Mouse (Mus musculus): ENCODE results near the gene Trpm8. TPM values are rescaled to one million over a fixed set of nuclear protein-coding genes. Genes with fewer than 3 reads are reported as not detected.

The Trpm8 gene
- polyA plus RNA-seq, 1 experiment from 2014 or later = not detected

DNA sequence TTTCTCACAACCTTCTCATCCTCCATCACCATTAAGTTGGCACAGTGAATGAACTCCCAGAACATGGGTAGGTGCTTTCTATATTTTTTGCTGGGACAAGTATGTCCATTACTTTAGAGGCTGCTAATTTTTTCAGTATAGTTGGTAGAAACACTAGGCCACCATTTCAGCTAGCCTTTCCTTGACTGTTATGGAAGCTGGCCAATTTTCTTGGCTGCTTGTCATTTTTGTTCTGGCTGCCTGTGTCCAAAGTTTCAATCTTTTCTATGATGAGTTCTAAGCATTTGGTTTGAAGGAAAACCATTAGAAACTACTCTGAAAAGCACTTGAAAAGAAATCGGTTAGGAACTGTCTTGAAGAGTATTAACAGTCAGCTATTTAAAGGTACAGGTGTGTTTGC lies 101.0 kb downstream of the Trpm8 start:
- Histone ChIP-seq H3K27ac (ENCODE audit: low read depth, low read length) (no peak overlapping the region), H3K27me3 (ENCODE audit: control insufficient read depth, insufficient read depth, low read length) (no peaks in the 10 kb centered on the region), H3K4me3 (ENCODE audit: low read depth, low read length) (no peak overlapping the region), H3K36me3 (ENCODE audit: control insufficient read depth, insufficient read depth, low read length) (no peaks in the 10 kb centered on the region), H3K9me3 (ENCODE audit: control insufficient read depth, low read length) (no peaks in the 10 kb centered on the region), H3K4me1 (replicated peaks; ENCODE audit: control insufficient read depth, insufficient read depth, low read length) (no peaks in the 10 kb centered on the region), H3K9ac (ENCODE audit: low read length) (no peak overlapping the region), H3K4me2 (ENCODE audit: low read depth, low read length, severe bottlenecking) (no peak overlapping the region)
- ATAC-seq (replicated peaks; ENCODE audit: low FRiP score) (no peak), DNase-seq (ENCODE audit: low spot score) (no peak)
- WGBS = 91% methylated on average over 1 of the region's 1 CpGs

- ATAC-seq (replicated peaks; ENCODE audit: low FRiP score) = no peak
- Histone ChIP-seq H3K27ac (ENCODE audit: low read depth, low read length) (no peak overlapping the region), H3K4me2 (ENCODE audit: low read depth, low read length, severe bottlenecking) (no peak overlapping the region), H3K4me1 (replicated peaks; ENCODE audit: control insufficient read depth, insufficient read depth, low read length) (no peaks in the 10 kb centered on the region), H3K27me3 (ENCODE audit: control insufficient read depth, insufficient read depth, low read length) (no peaks in the 10 kb centered on the region), H3K9ac (ENCODE audit: low read length) (no peak overlapping the region), H3K4me3 (ENCODE audit: low read depth, low read length) (no peak overlapping the region), H3K36me3 (ENCODE audit: control insufficient read depth, insufficient read depth, low read length) (no peaks in the 10 kb centered on the region), H3K9me3 (ENCODE audit: control insufficient read depth, low read length) (no peaks in the 10 kb centered on the region)
- DNase-seq (ENCODE audit: low spot score) = no peak
- WGBS = 75% methylated on average over 4 of the region's 4 CpGs
These were observed 114.2 kb downstream of the Trpm8 start for GRCm38 (mm10) chr1:88391632-88392031.

- H3K27ac ChIP-seq (ENCODE audit: low read depth, low read length) = no peak overlapping the region
- H3K9me3 ChIP-seq (ENCODE audit: control insufficient read depth, low read length) = no peaks in the 10 kb centered on the region
- no peak overlapping the region for H3K4me3 ChIP-seq (ENCODE audit: low read depth, low read length)
- DNase-seq (ENCODE audit: low spot score) = no peak
- H3K36me3 ChIP-seq (ENCODE audit: control insufficient read depth, insufficient read depth, low read length) = no peaks in the 10 kb centered on the region
- H3K4me1 ChIP-seq (replicated peaks; ENCODE audit: control insufficient read depth, insufficient read depth, low read length) = no peaks in the 10 kb centered on the region
- no peak overlapping the region for H3K9ac ChIP-seq (ENCODE audit: low read length)
- H3K4me2 ChIP-seq (ENCODE audit: low read depth, low read length, severe bottlenecking) = no peak overlapping the region
- ATAC-seq (replicated peaks; ENCODE audit: low FRiP score) = no peak
- 91% methylated on average over 5 of the region's 5 CpGs for WGBS
- no peaks in the 10 kb centered on the region for H3K27me3 ChIP-seq (ENCODE audit: control insufficient read depth, insufficient read depth, low read length)
These were observed 115.9 kb downstream of the Trpm8 start for GRCm38 (mm10) chr1:88393321-88393720.

- Histone ChIP-seq H3K4me2 (ENCODE audit: low read depth, low read length, severe bottlenecking) (no peak overlapping the region), H3K27me3 (ENCODE audit: control insufficient read depth, insufficient read depth, low read length) (no peaks in the 10 kb centered on the region), H3K9ac (ENCODE audit: low read length) (no peak overlapping the region), H3K36me3 (ENCODE audit: control insufficient read depth, insufficient read depth, low read length) (no peaks in the 10 kb centered on the region), H3K4me1 (replicated peaks; ENCODE audit: control insufficient read depth, insufficient read depth, low read length) (no peaks in the 10 kb centered on the region), H3K9me3 (ENCODE audit: control insufficient read depth, low read length) (no peaks in the 10 kb centered on the region), H3K27ac (ENCODE audit: low read depth, low read length) (no peak overlapping the region), H3K4me3 (ENCODE audit: low read depth, low read length) (no peak overlapping the region)
- WGBS = 69% methylated on average over 3 of the region's 3 CpGs
- ATAC-seq (replicated peaks; ENCODE audit: low FRiP score) (no peak), DNase-seq (ENCODE audit: low spot score) (no peak)
These were observed 125.9 kb downstream of the Trpm8 start for GRCm38 (mm10) chr1:88403378-88403777.

GRCm38 (mm10) chr1:88406078-88406806 lies 128.8 kb downstream of the Trpm8 start:
- Histone ChIP-seq H3K27ac (ENCODE audit: low read depth, low read length) (no peak overlapping the region), H3K4me1 (replicated peaks; ENCODE audit: control insufficient read depth, insufficient read depth, low read length) (no peaks in the 10 kb centered on the region), H3K4me2 (ENCODE audit: low read depth, low read length, severe bottlenecking) (no peak overlapping the region), H3K9me3 (ENCODE audit: control insufficient read depth, low read length) (no peaks in the 10 kb centered on the region), H3K36me3 (ENCODE audit: control insufficient read depth, insufficient read depth, low read length) (no peaks in the 10 kb centered on the region), H3K9ac (ENCODE audit: low read length) (no peak overlapping the region), H3K27me3 (ENCODE audit: control insufficient read depth, insufficient read depth, low read length) (no peaks in the 10 kb centered on the region), H3K4me3 (ENCODE audit: low read depth, low read length) (no peak overlapping the region)
- DNase-seq (ENCODE audit: low spot score) = no peak
- 58% methylated on average over 12 of the region's 12 CpGs for WGBS
- ATAC-seq (replicated peaks; ENCODE audit: low FRiP score) = no peak

DNA sequence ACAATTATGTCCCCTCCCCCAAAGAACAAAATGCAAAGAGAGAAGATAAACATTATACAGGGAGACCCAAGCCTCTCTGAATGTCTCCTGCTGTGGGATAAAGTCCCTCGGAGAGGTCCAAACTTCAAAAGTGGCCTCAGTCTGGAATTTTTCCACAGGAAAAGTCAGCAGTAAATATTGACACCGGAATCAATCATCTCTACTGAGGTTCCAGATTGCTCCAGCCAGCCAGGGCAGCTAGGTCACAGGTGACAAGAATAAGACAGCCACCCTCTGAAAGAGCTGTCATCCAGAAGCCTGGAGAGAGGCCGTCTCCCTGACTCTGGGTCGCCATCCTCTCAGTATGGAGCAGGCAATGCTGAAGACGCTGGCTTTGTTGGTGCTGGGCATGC lies 129.3 kb downstream of the Trpm8 start, which contains the start of gene Spp2:
Gene Spp2 (plus strand): TSS at position 155 of the 392 bp plus-strand sequence.
- no peak within 1 kb of the TSS for H3K27ac ChIP-seq (ENCODE audit: low read depth, low read length)
- no peak for DNase-seq (ENCODE audit: low spot score)

GRCm38 (mm10) chr1:88408340-88408739 lies 130.9 kb downstream of the Trpm8 start:
- Histone ChIP-seq H3K27me3 (ENCODE audit: control insufficient read depth, insufficient read depth, low read length) (no peaks in the 10 kb centered on the region), H3K4me2 (ENCODE audit: low read depth, low read length, severe bottlenecking) (no peak overlapping the region), H3K4me3 (ENCODE audit: low read depth, low read length) (no peak overlapping the region), H3K4me1 (replicated peaks; ENCODE audit: control insufficient read depth, insufficient read depth, low read length) (peaks cover 3% of the 10 kb centered on the region), H3K27ac (ENCODE audit: low read depth, low read length) (no peak overlapping the region), H3K9me3 (ENCODE audit: control insufficient read depth, low read length) (no peaks in the 10 kb centered on the region), H3K9ac (ENCODE audit: low read length) (no peak overlapping the region), H3K36me3 (ENCODE audit: control insufficient read depth, insufficient read depth, low read length) (no peaks in the 10 kb centered on the region)
- DNase-seq (ENCODE audit: low spot score) = no peak
- no peak for ATAC-seq (replicated peaks; ENCODE audit: low FRiP score)
- WGBS = 86% methylated on average over 4 of the region's 4 CpGs

More for the DNA sequence above, 129.3 kb downstream of the Trpm8 start, which contains the start of gene Spp2:
- Histone ChIP-seq H3K9ac (ENCODE audit: low read length) (no peak within 1 kb of the TSS), H3K4me2 (ENCODE audit: low read depth, low read length, severe bottlenecking) (no peak within 1 kb of the TSS), H3K4me3 (ENCODE audit: low read depth, low read length) (no peak within 1 kb of the TSS), H3K9me3 (ENCODE audit: control insufficient read depth, low read length) (no peaks in the 10 kb centered on the region), H3K27me3 (ENCODE audit: control insufficient read depth, insufficient read depth, low read length) (no peaks in the 10 kb centered on the region), H3K4me1 (replicated peaks; ENCODE audit: control insufficient read depth, insufficient read depth, low read length) (no peaks in the 10 kb centered on the region), H3K36me3 (ENCODE audit: control insufficient read depth, insufficient read depth, low read length) (no peaks in the 10 kb centered on the region)
- WGBS = 79% methylated on average over 5 of the region's 5 CpGs
- no peak for ATAC-seq (replicated peaks; ENCODE audit: low FRiP score)

DNA sequence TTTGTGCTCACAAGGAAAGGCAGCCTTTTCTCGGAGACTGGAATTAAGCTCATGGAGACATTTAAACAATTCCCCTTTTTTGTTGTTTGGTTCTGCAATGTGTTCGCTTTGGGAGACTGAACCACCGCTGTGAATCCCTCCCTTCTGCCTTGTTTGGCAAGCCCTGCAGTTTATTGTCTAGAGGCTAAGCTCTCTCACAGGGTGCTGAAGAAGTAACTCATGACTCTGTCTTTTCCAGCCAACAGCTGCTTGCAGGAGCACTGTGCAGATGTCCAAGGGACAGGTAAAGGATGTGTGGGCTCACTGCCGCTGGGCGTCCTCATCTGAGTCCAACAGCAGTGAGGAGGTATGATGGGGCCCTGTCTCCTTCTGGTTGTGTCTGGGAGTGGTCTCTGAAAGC lies 134.6 kb downstream of the Trpm8 start:
- no peaks in the 10 kb centered on the region for H3K36me3 ChIP-seq (ENCODE audit: control insufficient read depth, insufficient read depth, low read length)
- no peaks in the 10 kb centered on the region for H3K9me3 ChIP-seq (ENCODE audit: control insufficient read depth, low read length)
- H3K4me1 ChIP-seq (replicated peaks; ENCODE audit: control insufficient read depth, insufficient read depth, low read length) = peaks cover 3% of the 10 kb centered on the region
- ATAC-seq (replicated peaks; ENCODE audit: low FRiP score) (no peak), DNase-seq (ENCODE audit: low spot score) (no peak)
- H3K27ac ChIP-seq (ENCODE audit: low read depth, low read length) = no peak overlapping the region
- H3K4me3 ChIP-seq (ENCODE audit: low read depth, low read length) = no peak overlapping the region
- no peak overlapping the region for H3K9ac ChIP-seq (ENCODE audit: low read length)
- WGBS = 39% methylated on average over 5 of the region's 5 CpGs
- H3K4me2 ChIP-seq (ENCODE audit: low read depth, low read length, severe bottlenecking) = no peak overlapping the region
- H3K27me3 ChIP-seq (ENCODE audit: control insufficient read depth, insufficient read depth, low read length) = no peaks in the 10 kb centered on the region

DNA sequence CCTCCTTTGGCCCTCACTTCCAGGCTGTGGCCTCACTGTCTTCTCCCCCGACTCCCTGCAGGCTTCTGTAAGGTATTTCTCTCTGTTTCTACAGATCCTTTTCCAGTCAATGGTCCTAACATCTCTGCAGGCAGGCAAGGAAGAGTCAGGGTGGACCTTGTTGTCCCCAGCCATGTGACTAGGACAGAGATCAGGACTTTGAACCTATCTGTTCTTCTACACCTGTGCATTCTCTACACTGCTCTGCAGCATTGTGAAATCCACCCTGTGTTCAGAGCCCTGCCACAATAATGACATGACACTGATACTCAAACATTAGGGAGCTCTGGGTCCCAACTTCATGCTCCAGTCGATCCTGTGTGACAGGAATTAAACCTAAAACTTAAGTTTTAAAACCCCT lies 141.5 kb downstream of the Trpm8 start:
- H3K36me3 ChIP-seq (ENCODE audit: control insufficient read depth, insufficient read depth, low read length) = no peaks in the 10 kb centered on the region
- WGBS = 75% methylated on average over 2 of the region's 2 CpGs

More for the DNA sequence above, 141.5 kb downstream of the Trpm8 start:
- Histone ChIP-seq H3K9me3 (ENCODE audit: control insufficient read depth, low read length) (no peaks in the 10 kb centered on the region), H3K4me1 (replicated peaks; ENCODE audit: control insufficient read depth, insufficient read depth, low read length) (no peaks in the 10 kb centered on the region), H3K4me3 (ENCODE audit: low read depth, low read length) (no peak overlapping the region), H3K27me3 (ENCODE audit: control insufficient read depth, insufficient read depth, low read length) (no peaks in the 10 kb centered on the region), H3K4me2 (ENCODE audit: low read depth, low read length, severe bottlenecking) (no peak overlapping the region), H3K9ac (ENCODE audit: low read length) (no peak overlapping the region), H3K27ac (ENCODE audit: low read depth, low read length) (no peak overlapping the region)
- no peak for DNase-seq (ENCODE audit: low spot score)
- no peak for ATAC-seq (replicated peaks; ENCODE audit: low FRiP score)

Data from forebrain, embryonic 11.5 days (tissue).